Mouse (Mus musculus) thymus, postnatal 10 days (tissue): ENCODE data around the gene Oas1c.

Experiments used
- DNase-seq, 2 experiments: peaks; one replicate each; pipeline ENCODE4 v3.0.0; 2021; ENCODE audit warnings: low spot score in 2 of 2

Oas1c gene

DNA sequence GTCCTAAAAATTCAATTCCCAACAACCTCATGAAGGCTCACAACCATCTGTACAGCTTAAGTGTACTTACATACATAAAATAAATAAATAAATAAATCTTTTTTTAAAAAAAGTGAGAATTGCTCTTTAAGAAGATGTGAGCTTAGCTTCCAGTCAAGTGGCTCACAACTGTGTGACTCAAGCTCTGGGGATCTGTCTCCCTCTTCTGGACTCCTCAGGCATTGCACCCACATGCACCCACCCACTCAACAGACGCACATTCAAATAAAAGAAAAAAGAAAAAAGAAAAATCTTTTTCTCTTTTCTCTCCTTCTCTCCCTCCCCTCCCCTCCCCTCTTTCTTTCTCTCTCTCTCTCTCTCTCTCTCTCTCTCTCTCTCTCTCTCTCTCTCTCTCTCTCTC is 30.7 kb downstream of the Oas1c start:
- DNase-seq: no peak

DNA sequence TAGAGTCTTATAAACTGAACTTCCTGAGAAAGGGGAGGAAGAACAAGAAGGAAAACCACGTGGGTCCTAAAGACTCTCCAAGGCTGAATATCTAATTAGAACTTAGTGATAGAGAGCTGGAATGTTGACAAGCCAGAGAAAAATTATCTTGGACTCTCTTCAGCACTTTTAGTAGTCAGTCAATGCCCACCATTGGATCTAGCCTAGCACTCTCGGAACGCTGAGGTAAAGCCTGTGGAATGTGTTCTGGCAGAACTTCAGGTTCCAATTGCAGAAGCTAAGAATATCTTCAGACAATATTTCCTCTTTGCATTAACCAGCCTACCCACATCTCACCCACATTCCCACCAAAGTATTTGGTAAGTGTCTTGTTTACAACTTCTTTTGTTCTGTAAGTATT is 32.4 kb downstream of the Oas1c start:
- DNase-seq: no peak

DNA sequence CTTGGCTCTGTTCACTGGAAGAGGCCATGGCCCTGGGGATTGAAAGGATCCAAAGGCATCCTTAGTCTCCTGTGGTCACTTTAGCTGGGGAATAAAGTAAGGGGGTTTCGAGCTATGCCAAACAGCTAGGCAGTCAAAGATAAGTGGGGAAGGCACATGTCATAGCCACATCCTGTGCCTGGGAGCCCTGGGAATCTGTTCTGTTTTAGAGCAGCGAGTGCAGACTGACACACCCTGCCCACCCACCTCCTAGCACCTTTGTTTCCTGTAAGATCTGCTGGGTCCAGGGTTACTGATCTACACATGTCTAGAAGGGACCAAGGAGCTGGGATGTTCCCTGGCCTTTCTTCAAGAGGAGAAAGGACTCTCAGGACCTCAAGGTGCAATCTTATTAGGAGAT is 33.4 kb downstream of the Oas1c start:
- no peak for DNase-seq

DNA sequence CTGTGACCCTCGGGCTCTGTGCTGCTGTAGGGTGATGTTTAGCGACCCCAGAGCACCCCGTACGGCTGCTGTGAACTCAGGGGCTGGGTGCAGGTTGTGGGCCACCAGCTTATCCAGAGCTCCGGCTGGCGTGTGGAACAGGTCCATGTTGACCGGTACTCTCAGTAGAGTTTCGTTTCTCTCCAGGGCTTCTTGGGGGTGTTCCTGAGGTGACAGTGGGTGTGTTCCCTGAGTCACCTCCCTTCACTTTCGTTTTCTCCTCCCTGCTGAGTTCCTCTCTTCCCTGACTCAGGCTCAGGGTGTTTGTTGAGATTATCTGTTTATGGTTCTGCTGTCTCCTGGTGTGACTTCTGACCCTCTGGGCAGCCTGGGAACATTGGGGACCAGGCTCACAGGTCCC is 34.8 kb downstream of the Oas1c start, which contains the start of gene Oas3:
Oas3 (minus strand) TSS at position 184 of the 400 bp plus-strand sequence.
- no peak for DNase-seq

DNA sequence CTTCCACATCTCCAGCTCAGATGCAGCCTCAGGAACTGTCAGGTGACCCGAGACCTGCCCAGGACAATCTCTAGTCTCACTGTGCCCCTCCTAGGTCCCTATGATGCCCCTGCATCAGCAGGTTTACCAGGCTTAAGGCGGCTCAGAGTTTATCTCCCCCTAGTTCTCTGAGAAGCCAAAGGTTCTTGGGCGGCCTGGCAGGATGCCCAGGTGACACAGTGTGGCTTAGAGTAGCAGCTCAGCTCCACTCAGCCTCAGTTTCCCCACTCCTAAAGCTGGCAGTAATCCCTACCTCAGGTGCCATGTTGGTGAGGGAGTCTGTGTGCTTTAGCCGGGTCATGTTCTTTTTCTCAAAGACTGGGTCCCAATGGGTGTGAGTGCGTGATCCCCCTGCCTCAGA is 35.5 kb downstream of the Oas1c start:
- no peak for DNase-seq

DNA sequence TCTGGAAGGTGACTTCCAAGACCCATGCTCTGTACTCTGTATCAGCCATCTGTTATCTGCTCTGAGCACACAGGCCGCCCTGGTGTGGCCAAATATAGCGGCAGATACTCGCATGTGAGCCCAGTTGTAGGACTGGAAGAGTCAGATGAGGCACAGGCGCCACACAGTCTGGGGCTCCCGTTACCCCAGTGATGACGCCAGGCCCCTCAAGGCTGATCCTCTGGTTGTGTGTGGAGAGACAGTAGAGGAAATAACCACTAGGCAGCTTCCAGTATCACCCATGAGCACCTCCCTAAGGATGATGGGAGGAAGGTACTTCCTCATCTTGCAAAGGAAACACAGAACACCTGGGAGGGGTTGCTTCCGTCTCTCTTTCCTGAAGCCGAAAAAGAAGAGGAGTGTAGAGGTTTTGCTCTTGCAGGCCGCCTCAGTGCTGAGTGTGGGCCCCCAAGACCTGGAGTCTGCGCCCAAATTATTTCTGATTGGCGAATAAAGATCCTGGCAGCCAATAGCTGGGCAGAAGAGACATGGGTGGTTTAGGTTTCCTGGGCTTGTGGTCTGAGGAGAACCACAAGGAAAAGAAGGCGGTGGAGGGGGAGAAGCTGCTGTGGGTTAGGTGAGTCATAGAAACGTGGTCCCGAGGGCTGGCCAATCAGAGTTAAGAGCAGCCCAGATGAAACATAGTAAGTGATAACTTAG is 36.9 kb downstream of the Oas1c start:
- DNase-seq: peak; percentile 54 to 69

DNA sequence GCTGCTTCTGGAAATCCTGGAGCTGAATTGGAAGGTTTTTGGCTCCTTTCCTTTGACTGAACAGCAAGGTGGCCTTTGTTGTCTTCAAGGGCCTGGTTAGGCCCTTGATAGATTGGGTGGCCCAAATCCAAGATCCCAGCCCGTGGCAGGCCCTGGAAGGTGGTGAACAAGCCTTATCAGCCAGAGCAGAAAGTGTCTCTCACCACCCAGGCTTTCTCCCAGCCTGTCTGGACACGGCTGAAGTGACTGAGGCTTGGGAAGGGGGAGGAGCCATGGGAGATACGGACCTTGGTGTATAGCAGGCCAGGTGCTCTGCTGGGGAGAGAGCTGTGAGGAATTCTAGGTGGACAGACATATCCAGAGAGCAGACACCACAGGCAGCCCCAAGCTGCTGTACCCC is 42.9 kb downstream of the Oas1c start:
- DNase-seq: no peak

DNA sequence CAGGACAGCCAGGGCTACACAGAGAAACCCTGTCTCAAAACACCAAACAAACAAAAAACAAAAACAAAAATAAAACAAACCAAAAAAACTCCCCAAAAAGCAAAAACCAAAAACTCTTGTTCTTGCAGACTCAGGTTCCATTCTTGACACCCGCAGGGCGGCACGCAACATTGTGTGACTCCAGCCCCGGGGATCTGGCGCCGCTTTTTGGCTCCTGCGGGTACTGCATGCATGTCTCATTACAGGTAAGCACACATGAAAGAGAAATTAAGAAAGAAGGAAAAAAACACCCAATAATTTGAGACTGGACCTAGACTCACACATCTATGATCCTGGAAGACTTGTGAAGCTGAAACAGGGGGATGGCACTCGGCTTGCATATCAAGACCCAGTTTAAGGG is 47.3 kb downstream of the Oas1c start:
- no peak for DNase-seq

DNA sequence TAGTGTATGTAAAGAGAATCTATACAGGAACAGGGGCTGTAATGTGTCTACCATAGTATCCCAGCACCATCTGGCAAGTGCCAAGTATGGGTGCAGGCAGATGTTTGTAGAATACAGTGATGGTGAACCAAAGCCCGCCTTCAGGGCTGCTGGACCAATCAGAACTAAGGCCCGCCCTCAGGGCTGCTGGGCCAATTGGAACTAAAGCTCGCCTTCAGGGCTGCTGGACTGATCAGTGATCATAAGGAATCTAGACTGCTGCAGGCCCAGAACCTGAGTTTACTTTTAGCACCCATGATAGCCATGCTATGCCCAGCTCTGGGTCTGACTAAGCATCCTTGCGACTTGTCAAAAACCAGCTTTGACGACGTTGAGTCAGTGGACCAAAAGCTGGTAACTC is 50.4 kb downstream of the Oas1c start:
- no peak for DNase-seq

DNA sequence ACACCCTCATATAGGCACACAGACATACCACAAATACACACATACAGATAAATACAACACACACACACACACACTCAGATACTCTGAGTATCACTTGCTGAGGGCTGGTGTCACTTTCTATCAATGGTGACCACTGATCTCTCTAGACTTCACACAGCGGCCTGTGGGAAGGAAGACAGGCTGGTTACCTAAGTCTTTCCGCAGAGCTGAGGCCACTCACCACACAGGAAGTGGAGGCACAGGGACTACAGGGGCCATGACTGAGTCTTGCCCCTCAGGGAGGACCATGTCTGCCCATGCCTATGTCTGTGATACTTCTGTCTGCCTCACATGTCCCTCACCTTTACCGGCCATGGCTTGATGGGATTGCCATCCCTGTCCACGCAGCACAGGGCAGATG is 58.1 kb downstream of the Oas1c start:
- no peak for DNase-seq

DNA sequence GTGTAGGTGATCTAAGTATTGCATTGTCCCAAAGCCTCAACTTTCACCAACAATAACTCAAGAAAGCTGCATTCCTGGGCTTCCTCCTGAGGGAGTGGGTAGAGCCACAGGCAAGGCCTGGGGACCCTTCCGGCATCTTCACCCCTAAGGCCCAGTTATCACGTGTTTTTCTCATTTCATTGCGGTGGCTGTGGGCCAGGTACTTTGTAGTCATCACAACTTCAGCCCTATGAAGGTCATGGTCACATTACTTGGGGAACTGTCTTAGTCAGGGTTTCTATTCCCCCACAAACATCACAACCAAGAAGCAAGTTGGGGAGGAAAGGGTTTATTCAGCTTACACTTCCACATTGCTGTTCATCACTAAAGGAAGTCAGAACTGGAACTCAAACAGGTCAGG is 59.5 kb downstream of the Oas1c start:
- DNase-seq: no peak

DNA sequence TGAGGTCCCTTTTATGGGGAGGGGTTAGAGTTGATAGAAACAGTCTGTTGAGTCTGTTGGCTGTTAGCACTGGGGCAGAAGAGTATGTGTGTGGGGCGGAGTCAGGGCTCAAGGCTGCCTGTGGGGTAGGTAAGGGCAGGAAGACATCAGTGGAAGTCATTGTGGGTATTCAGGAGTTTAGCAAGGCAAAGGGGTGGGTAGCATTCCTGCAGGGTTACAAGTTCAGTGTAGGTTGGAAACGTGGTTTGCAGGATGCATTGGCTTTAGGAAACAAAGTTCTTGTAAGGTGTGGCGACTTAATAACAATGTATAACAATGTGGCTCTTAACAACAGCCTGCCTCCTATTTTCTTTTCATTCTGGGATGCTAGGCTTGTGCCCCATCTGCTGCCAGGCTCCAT is 61.1 kb downstream of the Oas1c start:
- DNase-seq: no peak
